Mouse (Mus musculus) liver, embryonic 14.5 days (tissue): ENCODE measurements around the gene Fam163b. TPM values are rescaled to one million over a fixed set of nuclear protein-coding genes. Genes with fewer than 3 reads are reported as not detected.

Experiments used
- ATAC-seq: fragments of 200-750 bp; cut with Nextera tagmentation; 2 replicates; pipeline ENCODE4 v1.8.0; 2017; ENCODE audit warnings: moderate number of reproducible peaks, mild to moderate bottlenecking, moderate library complexity; ENCODE audit not compliant: insufficient read depth
- DNase-seq, 3 experiments: peaks; one replicate each; pipeline ENCODE4 v3.0.0-alpha.2; 2012 to 2013; ENCODE audit warnings: low read depth in 3 of 3, low spot score in 3 of 3
- H3K27ac ChIP-seq: fragments of 300-500 bp; sonication (generic); 2 replicates; pipeline ENCODE4 v1.5.1; 2014; ENCODE audit warnings: moderate library complexity, mild to moderate bottlenecking, control low read depth, inconsistent platforms
- H3K27me3 ChIP-seq: fragments of 300-500 bp; sonication (generic); 2 replicates; pipeline ENCODE4 v1.6.1; 2014; ENCODE audit warnings: mild to moderate bottlenecking, low read length, moderate library complexity; ENCODE audit not compliant: control insufficient read depth, insufficient read depth
- H3K36me3 ChIP-seq: fragments of 300-500 bp; sonication (generic); replicated peaks from 2 replicates; pipeline ENCODE4 v1.6.1; 2014; ENCODE audit warnings: low read depth; ENCODE audit not compliant: control insufficient read depth, insufficient read depth
- H3K4me1 ChIP-seq, 2 experiments: fragments of 200-500 bp in 1 of 2; fragments of 300-500 bp in 1 of 2; sonication (generic) in 1 of 2; replicated peaks; 2 replicates each; pipeline ENCODE4 v1.6.1; 2012 to 2014; ENCODE audit warnings: antibody characterized with exemption in 1 of 2, inconsistent platforms in 1 of 2, low read length in 1 of 2; ENCODE audit not compliant: control insufficient read depth in 2 of 2, insufficient read depth in 2 of 2
- H3K4me2 ChIP-seq: fragments of 300-500 bp; sonication (generic); 2 replicates; pipeline ENCODE4 v1.6.1; 2014; ENCODE audit warnings: low read depth, mild to moderate bottlenecking, control low read depth, moderate library complexity
- H3K4me3 ChIP-seq, 2 experiments: fragments of 200-500 bp in 1 of 2; fragments of 300-500 bp in 1 of 2; sonication (generic) in 1 of 2; 2 replicates each; pipeline ENCODE4 v1.5.1; 2012 to 2014; ENCODE audit warnings: low read depth in 2 of 2, low read length in 2 of 2, mild to moderate bottlenecking in 2 of 2, control low read depth in 1 of 2, inconsistent platforms in 1 of 2, moderate library complexity in 1 of 2; ENCODE audit not compliant: insufficient read depth in 1 of 2
- H3K9ac ChIP-seq: fragments of 300-500 bp; sonication (generic); replicated peaks from 2 replicates; pipeline ENCODE4 v1.6.1; 2014; ENCODE audit warnings: mild to moderate bottlenecking, control low read depth, moderate library complexity
- H3K9me3 ChIP-seq: fragments of 300-500 bp; sonication (generic); 2 replicates; pipeline ENCODE4 v1.6.1; 2016; ENCODE audit warnings: low read length, mixed read lengths; ENCODE audit not compliant: control insufficient read depth
- CTCF ChIP-seq: IDR thresholded peaks from 2 replicates; pipeline ENCODE4 v1.5.1; 2016; ENCODE audit warnings: antibody characterized with exemption, low read depth, control low read depth
- EP300 ChIP-seq: IDR thresholded peaks from 2 replicates; pipeline ENCODE4 v1.6.1; 2016; ENCODE audit warnings: antibody characterized with exemption, low read depth
- WGBS: fragments of 180-500 bp; shearing (Covaris S2); extraction: QIAGEN DNeasy Blood & Tissue Kit; methylation state at CpG from one replicate; pipeline ENCODE4 v1.1.7; 2014; ENCODE audit not compliant: insufficient replicate concordance; 5-methylcytosine and 5-hydroxymethylcytosine counted together
- polyA plus RNA-seq, 2 experiments: library from polyadenylated mRNA; depleted of rRNA in 1 of 2; stranded (reverse) in 1 of 2; unstranded in 1 of 2; fragments of >200 nt; fragmentation: Nextera tagmentation in 1 of 2; extraction: Ambion mirVana in 1 of 2; gene quantifications; 2 replicates each; pipeline versions ENCODE4 v1.2.1 to v1.2.3; 2012 to 2014

Gene Fam163b
- 0.01 and 0.04 TPM in 2 replicates for polyA plus RNA-seq (2012; rRNA removed)
- not detected in 2 replicates for polyA plus RNA-seq (2014; fragmentation: Nextera tagmentation; extraction: Ambion mirVana)

DNA sequence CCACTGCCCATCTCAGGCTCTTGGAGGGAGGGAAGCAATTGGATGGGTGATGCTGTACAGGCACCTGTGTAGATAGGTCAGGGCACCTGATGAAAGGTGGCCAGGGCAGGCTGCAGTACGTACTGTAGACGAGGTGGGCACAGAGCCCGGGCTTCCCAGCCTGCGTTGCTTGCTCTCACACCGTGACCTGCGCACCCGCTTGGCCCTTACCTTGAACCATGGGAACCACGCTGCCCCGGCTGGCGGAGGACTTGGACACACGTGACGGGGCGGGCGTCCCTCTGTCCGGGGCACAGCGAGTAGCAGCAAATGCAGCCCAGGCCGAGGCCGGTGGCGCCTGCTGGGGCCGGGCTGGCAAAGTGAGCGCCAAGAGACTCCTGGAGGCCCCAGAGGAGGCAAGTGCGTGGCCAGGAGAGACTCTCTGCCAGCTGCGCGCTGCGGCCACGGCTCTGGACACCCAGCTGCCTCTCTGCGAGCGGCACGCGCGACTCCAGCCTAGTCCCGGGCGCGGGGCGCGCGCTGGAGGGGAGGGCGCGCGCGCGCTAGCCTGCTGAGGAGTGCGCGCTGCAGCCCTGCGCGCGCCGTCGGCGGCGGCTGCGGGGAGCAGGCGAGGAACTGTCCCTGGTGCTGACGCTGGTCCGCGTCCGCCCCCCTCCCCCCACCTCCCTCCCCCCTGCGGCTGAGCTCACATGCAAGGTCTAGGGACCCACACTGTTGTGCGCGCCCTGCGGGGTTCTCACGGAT, at the start of gene Fam163b:
Fam163b (minus strand) TSS at position 542 of the 744 bp plus-strand sequence.
- Histone ChIP-seq H3K4me1 (no peaks in the 10 kb centered on the region), H3K27me3 (peaks cover 6% of the 10 kb centered on the region), H3K9me3 (no peaks in the 10 kb centered on the region), H3K27ac (no peak within 1 kb of the TSS), H3K36me3 (no peaks in the 10 kb centered on the region), H3K9ac (no peak within 1 kb of the TSS), H3K4me2 (peak within 1 kb of the TSS; percentile 25), H3K4me3 (no peak within 1 kb of the TSS)
- 1% methylated on average over 56 of the region's 62 CpGs for WGBS
- ATAC-seq (no peak), DNase-seq (no peak)
- TF ChIP-seq CTCF (no peak), EP300 (no peak)

GRCm38 (mm10) chr2:27189994-27190393, 47.7 kb upstream of the Fam163b start:
- Histone ChIP-seq H3K9me3 (no peaks in the 10 kb centered on the region), H3K4me3 (no peak overlapping the region), H3K27me3 (no peaks in the 10 kb centered on the region), H3K36me3 (no peaks in the 10 kb centered on the region), H3K4me2 (no peak overlapping the region), H3K4me1 (no peaks in the 10 kb centered on the region), H3K27ac (no peak overlapping the region), H3K9ac (no peak overlapping the region)
- DNase-seq (no peak), ATAC-seq (no peak)
- TF ChIP-seq EP300: no peak
- no peak for TF ChIP-seq CTCF
- WGBS: 42% methylated on average over 4 of the region's 4 CpGs

DNA sequence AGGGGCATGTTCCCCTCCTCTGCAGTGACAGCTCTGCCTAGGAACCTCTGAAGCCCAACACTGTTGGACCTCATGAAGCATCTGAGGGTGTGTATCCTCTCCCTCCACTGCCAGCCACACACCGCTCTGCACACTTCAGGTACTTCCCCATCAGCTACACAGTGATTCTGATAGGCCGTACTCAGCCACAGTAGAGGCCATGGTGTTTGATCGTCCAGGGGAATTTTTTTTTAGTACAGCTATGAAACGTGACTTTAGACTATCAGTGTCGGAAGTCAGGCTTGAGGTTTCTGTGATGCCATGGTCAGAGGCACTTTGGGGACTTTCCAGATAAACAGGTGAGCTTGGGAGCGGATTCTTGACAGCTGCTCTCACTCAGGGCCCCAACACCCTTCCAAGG, 45.2 kb upstream of the Fam163b start:
- Histone ChIP-seq H3K36me3 (no peaks in the 10 kb centered on the region), H3K4me1 (no peaks in the 10 kb centered on the region), H3K27ac (no peak overlapping the region), H3K27me3 (no peaks in the 10 kb centered on the region), H3K4me3 (no peak overlapping the region), H3K4me2 (no peak overlapping the region), H3K9me3 (no peaks in the 10 kb centered on the region), H3K9ac (no peak overlapping the region)
- TF ChIP-seq CTCF (no peak), EP300 (no peak)
- DNase-seq: no peak
- no peak for ATAC-seq
- WGBS: 53% methylated on average over 6 of the region's 6 CpGs

DNA sequence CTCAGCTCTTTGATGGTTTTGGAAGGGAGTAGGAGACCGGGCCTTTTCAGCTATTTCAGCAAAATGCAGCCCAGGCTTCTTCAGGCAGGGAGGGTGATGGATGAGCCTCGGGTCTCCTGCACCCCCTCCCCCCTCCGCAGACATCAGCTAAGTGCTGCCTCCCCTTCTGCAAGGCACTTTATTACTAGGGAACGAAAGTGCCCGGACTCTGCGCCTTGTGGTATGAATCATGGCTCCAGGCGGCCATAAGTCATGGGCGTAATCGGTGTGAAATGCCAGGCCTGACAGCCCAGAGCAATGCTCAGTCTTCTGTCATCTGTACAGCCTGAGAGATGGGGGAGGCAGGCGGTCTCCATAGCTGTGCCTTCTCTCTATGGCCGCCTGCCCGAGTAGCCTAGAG, 41.4 kb upstream of the Fam163b start:
- H3K27ac ChIP-seq: no peak overlapping the region
- DNase-seq (no peak), ATAC-seq (no peak)
- no peak overlapping the region for H3K9ac ChIP-seq
- H3K9me3 ChIP-seq: no peaks in the 10 kb centered on the region
- no peaks in the 10 kb centered on the region for H3K4me1 ChIP-seq
- H3K4me2 ChIP-seq: no peak overlapping the region
- H3K36me3 ChIP-seq: no peaks in the 10 kb centered on the region
- no peaks in the 10 kb centered on the region for H3K27me3 ChIP-seq
- no peak for TF ChIP-seq CTCF
- TF ChIP-seq EP300: no peak
- no peak overlapping the region for H3K4me3 ChIP-seq
- 62% methylated on average over 12 of the region's 12 CpGs for WGBS

GRCm38 (mm10) chr2:27181907-27182306, 39.6 kb upstream of the Fam163b start:
- WGBS: 53% methylated on average over 4 of the region's 4 CpGs
- no peak for ATAC-seq
- H3K9ac ChIP-seq: no peak overlapping the region
- H3K27me3 ChIP-seq: no peaks in the 10 kb centered on the region
- TF ChIP-seq EP300: no peak
- TF ChIP-seq CTCF: no peak
- DNase-seq: no peak
- no peaks in the 10 kb centered on the region for H3K4me1 ChIP-seq
- H3K4me3 ChIP-seq: no peak overlapping the region
- H3K27ac ChIP-seq: no peak overlapping the region
- H3K36me3 ChIP-seq: no peaks in the 10 kb centered on the region
- no peak overlapping the region for H3K4me2 ChIP-seq
- no peaks in the 10 kb centered on the region for H3K9me3 ChIP-seq
